Mouse (Mus musculus) stomach, embryonic 16.5 days (tissue): ENCODE measurements around the gene Efemp2. TPM values are rescaled to one million over a fixed set of nuclear protein-coding genes. Genes with fewer than 3 reads are reported as not detected.
A peak's percentile ranks its signal among the peaks of the same experiment; 100 is the strongest.

ENCODE experiments used
- ATAC-seq: fragments of 200-750 bp; cut with Nextera tagmentation; 2 replicates; pipeline ENCODE4 v1.8.0; 2017; ENCODE audit warnings: moderate number of reproducible peaks, moderate TSS enrichment; ENCODE audit not compliant: insufficient read depth, low FRiP score
- H3K27ac ChIP-seq: fragments of 300-500 bp; sonication (generic); 2 replicates; pipeline ENCODE4 v1.5.1; 2014; ENCODE audit warnings: low read length
- H3K27me3 ChIP-seq: fragments of 300-500 bp; sonication (generic); 2 replicates; pipeline ENCODE4 v1.6.1; 2014; ENCODE audit warnings: low read length, control low read depth, mixed read lengths; ENCODE audit not compliant: control insufficient read depth, insufficient read depth
- H3K36me3 ChIP-seq: fragments of 300-500 bp; sonication (generic); 2 replicates; pipeline ENCODE4 v1.6.1; 2014; ENCODE audit warnings: low read length; ENCODE audit not compliant: control insufficient read depth, insufficient read depth
- H3K4me1 ChIP-seq: fragments of 300-500 bp; sonication (generic); 2 replicates; pipeline ENCODE4 v1.6.1; 2014; ENCODE audit warnings: low read length, control low read depth, mixed read lengths; ENCODE audit not compliant: control insufficient read depth, insufficient read depth
- H3K4me2 ChIP-seq: fragments of 300-500 bp; sonication (generic); 2 replicates; pipeline ENCODE4 v1.6.1; 2014; ENCODE audit warnings: low read depth, low read length, mixed read lengths
- H3K4me3 ChIP-seq: fragments of 300-500 bp; sonication (generic); replicated peaks from 2 replicates; pipeline ENCODE4 v1.5.1; 2014; ENCODE audit warnings: mild to moderate bottlenecking, low read length
- H3K9ac ChIP-seq: fragments of 300-500 bp; sonication (generic); 2 replicates; pipeline ENCODE4 v1.6.1; 2014; ENCODE audit warnings: low read length
- H3K9me3 ChIP-seq: fragments of 300-500 bp; sonication (generic); replicated peaks from 2 replicates; pipeline ENCODE4 v1.6.1; 2016; ENCODE audit warnings: low read length, control low read depth; ENCODE audit not compliant: control insufficient read depth
- WGBS: fragments of 180-500 bp; shearing (Covaris S2); extraction: QIAGEN DNeasy Blood & Tissue Kit; methylation state at CpG from one replicate; pipeline ENCODE4 v1.1.7; 2014; 5-methylcytosine and 5-hydroxymethylcytosine counted together
- polyA plus RNA-seq: library from polyadenylated mRNA; unstranded; fragments of >200 nt; fragmentation: Nextera tagmentation; extraction: Ambion mirVana; gene quantifications from 2 replicates; pipeline ENCODE4 v1.2.1, GENCODE M21; 2015

Gene Efemp2
- polyA plus RNA-seq, 1 experiment from 2014 or later: 156 TPM

DNA sequence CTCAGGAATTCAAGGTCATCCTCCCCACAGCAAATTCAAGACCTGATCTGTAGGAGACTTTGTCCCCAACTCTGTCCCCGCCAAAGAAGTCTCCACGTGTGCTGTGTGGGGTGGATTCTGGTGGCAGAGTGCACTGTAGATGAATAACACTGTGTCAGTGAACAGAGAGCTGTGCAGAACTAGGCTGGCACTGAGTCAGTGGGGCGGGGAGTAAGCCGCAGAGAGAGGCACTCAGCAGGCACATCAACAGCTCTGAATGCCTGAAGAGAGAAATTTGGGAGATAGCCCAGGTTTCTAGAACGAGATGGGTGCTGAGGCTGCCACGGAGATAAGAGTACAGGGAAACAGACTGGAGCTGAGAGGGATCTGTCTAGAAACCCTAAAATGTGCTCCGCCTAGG is 14.7 kb upstream of the Efemp2 start:
- Histone ChIP-seq H3K36me3 (peaks cover 18% of the 10 kb centered on the region), H3K4me3 (no peak overlapping the region), H3K4me2 (no peak overlapping the region), H3K9me3 (no peaks in the 10 kb centered on the region), H3K27me3 (no peaks in the 10 kb centered on the region), H3K4me1 (peaks cover 40% of the 10 kb centered on the region), H3K27ac (no peak overlapping the region), H3K9ac (no peak overlapping the region)
- 74% methylated on average over 7 of the region's 7 CpGs for WGBS
- ATAC-seq: no peak

DNA sequence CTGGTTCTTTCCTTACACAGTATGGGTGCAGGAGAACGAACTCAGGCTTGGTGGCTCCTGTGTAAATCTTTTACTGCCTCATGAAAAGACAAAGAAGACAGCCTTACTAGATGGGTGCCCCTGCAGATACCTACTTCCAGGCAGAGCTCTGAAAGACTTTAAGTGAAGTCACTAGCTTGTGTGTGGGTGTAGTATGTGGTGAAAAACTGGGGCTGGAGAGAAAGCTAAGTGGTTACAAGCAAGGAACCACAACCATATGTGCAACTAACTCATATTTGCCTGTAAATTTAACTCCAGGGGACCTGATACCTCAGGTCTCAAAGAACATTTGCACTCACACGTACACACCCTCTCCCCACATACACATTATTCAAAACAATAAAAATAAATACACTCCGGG is 13.9 kb upstream of the Efemp2 start:
- ATAC-seq: no peak
- H3K36me3 ChIP-seq: peaks cover 20% of the 10 kb centered on the region
- H3K4me2 ChIP-seq: peak overlapping the region; percentile 90
- H3K27ac ChIP-seq: no peak overlapping the region
- peak overlapping the region; percentile 82 for H3K9ac ChIP-seq
- H3K4me3 ChIP-seq: peak overlapping the region; percentile 76
- no peaks in the 10 kb centered on the region for H3K27me3 ChIP-seq
- peaks cover 41% of the 10 kb centered on the region for H3K4me1 ChIP-seq
- WGBS: 28% methylated on average over 3 of the region's 3 CpGs
- no peaks in the 10 kb centered on the region for H3K9me3 ChIP-seq

DNA sequence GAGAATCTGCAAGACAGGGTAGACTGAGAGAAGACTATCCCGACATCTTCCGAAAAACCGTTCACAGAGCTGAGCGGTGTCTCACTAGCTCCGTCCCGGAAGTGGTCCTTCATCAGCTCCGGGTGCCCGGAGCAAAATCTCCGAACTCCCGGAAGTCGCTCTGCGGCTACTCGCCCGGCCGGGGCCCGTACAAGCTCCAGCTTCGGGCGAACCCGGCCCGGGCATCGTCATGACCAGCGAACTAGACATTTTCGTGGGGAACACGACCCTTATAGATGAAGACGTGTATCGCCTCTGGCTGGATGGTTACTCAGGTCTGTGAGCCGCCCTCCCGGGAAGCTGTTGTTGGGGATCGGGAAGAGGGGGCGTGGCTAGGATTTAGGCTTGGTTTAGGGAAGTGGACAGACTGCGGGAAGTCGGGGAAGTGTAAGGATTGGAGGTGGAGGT is 13.3 kb upstream of the Efemp2 start, which contains the start of gene Fibp:
Fibp (plus strand) TSS at position 151 of the 447 bp plus-strand sequence.
- under 1% methylated on average over 32 of the region's 32 CpGs for WGBS
- peaks cover 25% of the 10 kb centered on the region for H3K36me3 ChIP-seq
- peak; percentile 59 for ATAC-seq
- H3K9me3 ChIP-seq: no peaks in the 10 kb centered on the region
- H3K4me1 ChIP-seq: peaks cover 35% of the 10 kb centered on the region
- 0 out of 2 replicates have a peak within 1 kb of the TSS, but pooled peaks have one; percentile 65 for H3K27ac ChIP-seq
- peak within 1 kb of the TSS; percentile 76 for H3K4me3 ChIP-seq
- peak within 1 kb of the TSS; percentile 90 for H3K4me2 ChIP-seq
- H3K27me3 ChIP-seq: no peaks in the 10 kb centered on the region
- H3K9ac ChIP-seq: peak within 1 kb of the TSS; percentile 82

DNA sequence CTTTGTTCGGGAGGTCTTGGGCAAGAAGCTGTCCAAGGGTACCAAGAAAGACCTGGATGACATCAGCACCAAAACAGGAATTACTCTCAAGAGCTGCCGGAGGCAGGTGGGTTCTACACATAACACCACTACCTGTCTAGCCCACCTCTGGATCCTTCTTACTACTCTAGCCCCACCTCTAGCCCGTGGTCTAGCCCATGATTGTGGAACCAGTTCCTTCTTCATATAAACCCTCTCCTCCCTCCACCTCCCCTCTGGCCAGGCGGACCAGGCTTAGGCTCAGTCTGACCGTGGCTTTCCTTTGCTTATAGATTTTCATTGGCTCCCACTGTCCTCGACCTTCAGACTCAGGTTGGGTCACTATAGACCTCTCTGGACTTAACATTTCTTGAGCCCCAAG is 12.3 kb upstream of the Efemp2 start:
- H3K36me3 ChIP-seq: peaks cover 29% of the 10 kb centered on the region

DNA sequence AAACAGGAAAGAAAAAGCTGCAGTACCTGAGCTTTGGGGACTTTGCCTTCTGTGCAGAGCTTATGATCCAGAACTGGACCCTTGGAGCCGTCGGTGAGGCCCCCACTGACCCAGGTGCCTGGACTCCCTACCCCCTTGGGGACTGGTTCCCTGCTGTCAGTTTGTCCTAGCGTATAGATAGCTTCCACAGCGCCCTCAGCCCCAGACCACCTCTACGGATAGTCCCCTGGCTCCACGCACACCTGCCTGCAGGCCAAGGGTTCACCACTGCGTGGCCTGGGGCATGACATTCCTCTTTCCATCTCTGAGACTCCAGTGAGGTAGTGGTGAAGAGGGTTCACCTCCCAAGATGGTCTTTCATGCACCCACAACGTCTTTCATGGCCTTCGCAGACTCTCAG is 10.5 kb upstream of the Efemp2 start:
- peaks cover 29% of the 10 kb centered on the region for H3K36me3 ChIP-seq
- ATAC-seq: no peak
- no peak overlapping the region for H3K9ac ChIP-seq
- H3K9me3 ChIP-seq: no peaks in the 10 kb centered on the region
- H3K4me2 ChIP-seq: no peak overlapping the region
- H3K27ac ChIP-seq: no peak overlapping the region
- WGBS: 88% methylated on average over 9 of the region's 9 CpGs
- H3K4me1 ChIP-seq: peaks cover 19% of the 10 kb centered on the region
- H3K4me3 ChIP-seq: no peak overlapping the region
- H3K27me3 ChIP-seq: no peaks in the 10 kb centered on the region

More for the DNA sequence above, 12.3 kb upstream of the Efemp2 start:
- peak overlapping the region; percentile 76 for H3K4me3 ChIP-seq
- peaks cover 26% of the 10 kb centered on the region for H3K4me1 ChIP-seq
- 88% methylated on average over 6 of the region's 6 CpGs for WGBS
- no peaks in the 10 kb centered on the region for H3K27me3 ChIP-seq
- ATAC-seq: no peak
- no peak overlapping the region for H3K27ac ChIP-seq
- peak overlapping the region; percentile 90 for H3K4me2 ChIP-seq
- peak overlapping the region; percentile 82 for H3K9ac ChIP-seq
- H3K9me3 ChIP-seq: no peaks in the 10 kb centered on the region

DNA sequence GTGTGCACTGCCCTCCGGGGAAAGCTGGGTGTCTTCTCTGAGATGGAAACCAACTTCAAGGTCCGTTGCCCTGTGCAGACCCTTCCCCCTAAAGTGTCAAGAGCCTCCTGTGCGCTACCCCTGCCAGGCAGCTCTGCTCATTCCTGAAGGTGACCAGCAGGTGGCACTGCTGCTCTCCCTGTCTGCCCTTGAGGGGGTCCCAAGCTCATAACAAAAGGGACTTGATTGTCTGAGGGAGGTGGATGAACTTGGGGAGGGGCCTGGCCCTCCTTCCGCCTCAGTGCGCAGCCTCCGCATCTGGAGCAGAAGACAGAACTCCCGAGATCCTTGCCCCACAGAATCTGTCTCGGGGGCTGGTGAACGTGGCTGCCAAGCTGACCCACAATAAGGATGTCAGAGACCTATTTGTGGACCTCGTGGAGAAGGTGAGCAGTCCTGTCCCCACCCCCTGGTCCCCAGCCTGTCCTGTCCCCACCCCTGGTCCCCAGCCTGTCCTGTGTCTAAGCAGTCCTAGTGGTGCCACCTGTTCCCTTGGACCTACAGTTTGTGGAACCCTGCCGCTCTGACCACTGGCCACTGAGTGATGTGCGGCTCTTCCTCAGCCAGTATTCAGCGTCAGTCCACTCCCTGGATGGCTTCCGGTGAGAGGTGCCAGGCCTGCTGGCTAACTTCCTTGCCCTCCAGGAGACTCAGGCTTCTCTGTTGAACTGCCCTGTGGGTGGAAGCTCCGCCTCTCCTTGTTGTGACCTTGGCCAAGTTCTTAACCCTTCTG is 9.8 kb upstream of the Efemp2 start:
- Histone ChIP-seq H3K9ac (peak overlapping the region; percentile 55), H3K27ac (peak overlapping the region; percentile 14; the same call in 1 of the 2 replicates), H3K4me1 (peaks cover 17% of the 10 kb centered on the region), H3K27me3 (no peaks in the 10 kb centered on the region), H3K9me3 (no peaks in the 10 kb centered on the region), H3K4me3 (peak overlapping the region; percentile 25), H3K36me3 (peaks cover 29% of the 10 kb centered on the region), H3K4me2 (peak overlapping the region; percentile 46)
- 35% methylated on average over 15 of the region's 15 CpGs for WGBS
- ATAC-seq: peak; percentile 15; the same call in 1 of the 2 replicates

DNA sequence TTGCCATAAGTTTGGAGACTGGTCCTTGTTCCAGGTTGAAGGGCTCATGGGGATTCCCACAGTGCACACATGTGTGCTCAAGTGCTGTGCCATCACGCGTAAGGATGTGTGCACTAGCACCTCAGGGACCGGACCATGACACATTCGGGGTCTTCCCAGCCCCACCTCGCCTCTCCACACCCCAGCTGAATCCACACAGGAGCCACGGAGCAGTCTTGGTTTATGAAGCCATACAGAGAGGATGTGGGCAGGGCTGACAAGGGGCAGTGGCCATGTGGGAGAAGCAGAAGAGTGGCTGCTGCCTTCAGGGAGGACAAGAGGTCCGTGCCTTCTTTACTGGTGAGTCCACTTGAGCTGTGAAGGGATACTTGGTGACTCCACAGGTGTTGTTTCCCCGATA is 8.7 kb upstream of the Efemp2 start:
- Histone ChIP-seq H3K4me1 (peaks cover 14% of the 10 kb centered on the region), H3K9me3 (no peaks in the 10 kb centered on the region), H3K36me3 (peaks cover 29% of the 10 kb centered on the region), H3K9ac (no peak overlapping the region), H3K4me3 (no peak overlapping the region), H3K27me3 (no peaks in the 10 kb centered on the region), H3K27ac (no peak overlapping the region), H3K4me2 (no peak overlapping the region)
- ATAC-seq: no peak
- WGBS: 94% methylated on average over 8 of the region's 8 CpGs

DNA sequence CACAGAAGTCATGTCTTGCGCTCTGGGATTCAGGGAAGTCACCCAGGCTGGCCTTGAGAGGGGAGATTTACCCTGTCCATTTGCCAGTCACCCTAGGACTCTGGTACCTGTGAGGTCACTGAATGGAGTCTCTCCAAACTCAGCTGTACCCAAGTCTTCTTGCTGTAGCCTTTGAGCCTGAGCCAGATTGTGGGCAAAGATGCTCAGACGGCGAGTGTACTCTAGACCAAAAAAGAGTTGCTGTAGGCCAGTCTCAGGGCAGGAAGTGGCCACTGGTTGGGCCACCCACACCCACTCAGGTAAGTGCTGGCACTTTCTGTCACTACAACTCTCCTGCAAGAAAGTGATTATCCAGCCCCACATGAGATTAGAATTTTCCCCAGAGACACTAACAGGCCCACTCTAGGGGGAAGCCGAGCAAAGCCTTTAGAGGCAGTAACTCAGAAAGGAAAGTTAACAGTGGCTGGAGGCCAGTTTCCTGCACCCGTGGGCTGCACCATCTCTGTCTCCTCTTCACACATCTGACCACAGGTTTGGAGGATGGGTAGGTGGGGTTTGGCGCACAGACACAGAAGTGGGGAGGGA is 6.7 kb upstream of the Efemp2 start:
- Histone ChIP-seq H3K4me1 (peaks cover 6% of the 10 kb centered on the region), H3K9ac (no peak overlapping the region), H3K27ac (no peak overlapping the region), H3K4me2 (no peak overlapping the region), H3K27me3 (no peaks in the 10 kb centered on the region), H3K36me3 (peaks cover 24% of the 10 kb centered on the region), H3K9me3 (no peaks in the 10 kb centered on the region), H3K4me3 (no peak overlapping the region)
- WGBS: 88% methylated on average over 6 of the region's 6 CpGs
- ATAC-seq: no peak

DNA sequence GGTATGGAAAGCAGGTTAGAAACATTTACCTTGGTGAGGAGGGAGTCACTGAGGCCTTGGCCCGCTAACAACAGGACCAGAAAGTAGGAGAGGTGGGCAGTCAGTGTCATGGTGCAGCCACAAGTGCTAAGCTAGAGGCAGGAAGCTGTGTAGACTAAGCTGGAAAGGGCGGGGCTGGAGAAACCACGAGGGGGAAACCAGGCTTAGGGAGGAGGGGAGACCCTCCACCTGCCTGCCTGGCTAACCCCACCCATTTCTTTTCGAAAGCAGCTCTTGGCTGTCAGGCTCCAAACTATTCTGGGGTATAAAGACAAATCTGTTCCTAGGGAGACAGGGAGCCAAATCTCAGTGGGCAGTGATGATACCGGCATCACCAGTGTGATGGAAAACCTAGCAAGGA is 5.4 kb upstream of the Efemp2 start, which contains the start of gene Ctsw:
Ctsw (minus strand) TSS at position 134 of the 400 bp plus-strand sequence.
- Histone ChIP-seq H3K9ac (peak within 1 kb of the TSS; percentile 7; the same call in 1 of the 2 replicates), H3K27ac (no peak within 1 kb of the TSS), H3K27me3 (no peaks in the 10 kb centered on the region), H3K9me3 (no peaks in the 10 kb centered on the region), H3K36me3 (peaks cover 18% of the 10 kb centered on the region), H3K4me1 (peaks cover 6% of the 10 kb centered on the region), H3K4me3 (no peak within 1 kb of the TSS), H3K4me2 (no peak within 1 kb of the TSS)
- ATAC-seq: no peak
- 30% methylated on average over 5 of the region's 5 CpGs for WGBS
